ENCODE assay signal across 10 mouse cellular contexts in genomic region chr7:28263786-28264185, GRCm38 (mm10). TPM values are rescaled to one million over a fixed set of nuclear protein-coding genes. Genes with fewer than 3 reads are reported as not detected.
DNase-seq lines count a peak whose midpoint lies in the region; ATAC-seq lines count a peak whose summit lies in the region.
"Had no signal": no experiment of that assay in that cellular context is flagged by ENCODE, and none has a peak within 500 bp of the region (broad histone marks: within the 10 kb centered on the region; RNA-seq: fewer than 3 reads in every experiment).

No protein-coding gene starts in this region.

- H3K36me3 ChIP-seq in embryonic facial prominence, embryonic 10.5 days (replicated peaks): no peaks in the 10 kb centered on the region
- H3K36me3 ChIP-seq: limb, embryonic 13.5 days had no signal

- H3K27ac ChIP-seq in embryonic facial prominence, embryonic 10.5 days (replicated peaks): no peak overlapping the region
- H3K27ac ChIP-seq: limb, embryonic 13.5 days had no signal

- DNase-seq in left cerebral cortex, postnatal 4 days: peak; percentile 46
- DNase-seq in left cerebral cortex, postnatal 25 days (ENCODE audit: low spot score in 2 of 2): no peak
- DNase-seq in ZHBTc4 (ENCODE audit: low read depth, low spot score): peak; percentile 89
- peak; percentile 86 for DNase-seq in embryonic facial prominence, embryonic 10.5 days (ENCODE audit: low spot score)
- DNase-seq in kidney, adult 8-10 months: peak; percentile 31 to 65
- peak; percentile 68 to 80 for DNase-seq in lung, postnatal 4 days
- DNase-seq in thymus, postnatal 0 days (ENCODE audit: low spot score): peak; percentile 71

- H3K27me3 ChIP-seq in embryonic facial prominence, embryonic 10.5 days (replicated peaks; ENCODE audit: low read depth, poor library complexity, severe bottlenecking): no peaks in the 10 kb centered on the region
- H3K27me3 ChIP-seq: limb, embryonic 13.5 days had no signal

- WGBS in embryonic facial prominence, embryonic 10.5 days: 8% methylated on average over 15 of the region's 15 CpGs

- ATAC-seq in activated CD4-positive, CD25-positive, alpha-beta regulatory T cell, adult 4 months: no peak

- intact Hi-C loops in left cerebral cortex, postnatal 4 days (cut with DNase I): no loop called here
- intact Hi-C loops in left cerebral cortex, postnatal 25 days (cut with DNase I): no loop called here

- peaks cover 6% of the 10 kb centered on the region for H3K4me1 ChIP-seq in embryonic facial prominence, embryonic 10.5 days

- no peaks in the 10 kb centered on the region for H3K9me3 ChIP-seq in embryonic facial prominence, embryonic 10.5 days
- H3K9me3 ChIP-seq: limb, embryonic 13.5 days had no signal

- no peak overlapping the region for H3K4me3 ChIP-seq in embryonic facial prominence, embryonic 10.5 days
- H3K4me3 ChIP-seq: limb, embryonic 13.5 days had no signal

RNA-seq across cellular contexts. Expression of gene Eid2, which starts 3.9 kb away (rescaled TPM):
- total RNA-seq in left cerebral cortex, postnatal 4 days (2021): 10 to 100 TPM; 73.3 to 78.0 TPM
- total RNA-seq in left cerebral cortex, postnatal 25 days (2021): 10 to 100 TPM; 58.4 to 61.2 TPM
- 2.0 and 2.7 TPM in 2 replicates for polyA plus RNA-seq in embryonic facial prominence, embryonic 10.5 days (2016; fragmentation: Nextera tagmentation; extraction: Ambion mirVana)
- polyA plus RNA-seq in thymus, postnatal 0 days (2015; fragmentation: Nextera tagmentation; extraction: Ambion mirVana): 3.6 TPM in 2 replicates
- under 1 TPM; 0.36 to 0.48 TPM for polyA plus RNA-seq in activated CD4-positive, CD25-positive, alpha-beta regulatory T cell, adult 4 months (2017; shearing (Covaris generic))

RNA-seq across cellular contexts. Expression of gene Eid2b, which starts 13.8 kb away (rescaled TPM):
- total RNA-seq in left cerebral cortex, postnatal 4 days (2021): 10 to 100 TPM; 44.2 to 46.9 TPM
- 10 to 100 TPM; 32.5 to 34.3 TPM for total RNA-seq in left cerebral cortex, postnatal 25 days (2021)
- polyA plus RNA-seq in embryonic facial prominence, embryonic 10.5 days (2016; fragmentation: Nextera tagmentation; extraction: Ambion mirVana): 9.3 and 9.7 TPM in 2 replicates
- polyA plus RNA-seq in thymus, postnatal 0 days (2015; fragmentation: Nextera tagmentation; extraction: Ambion mirVana): 7.5 and 8.5 TPM in 2 replicates
- polyA plus RNA-seq in activated CD4-positive, CD25-positive, alpha-beta regulatory T cell, adult 4 months (2017; shearing (Covaris generic)): 1 to 10 TPM; 1.0 to 1.1 TPM

RNA-seq across cellular contexts. Expression of gene Selenov, which starts 27.2 kb away (rescaled TPM):
- total RNA-seq in left cerebral cortex, postnatal 4 days (2021): 1 to 10 TPM; 1.1 to 1.3 TPM
- 1 to 10 TPM in 1 of 2 experiments, under 1 TPM in 1; 0.25 to 1.7 TPM for total RNA-seq in left cerebral cortex, postnatal 25 days (2021)
- polyA plus RNA-seq in embryonic facial prominence, embryonic 10.5 days (2016; fragmentation: Nextera tagmentation; extraction: Ambion mirVana): 0.18 and 0.49 TPM in 2 replicates
- polyA plus RNA-seq in thymus, postnatal 0 days (2015; fragmentation: Nextera tagmentation; extraction: Ambion mirVana): not detected in 2 replicates
- polyA plus RNA-seq in activated CD4-positive, CD25-positive, alpha-beta regulatory T cell, adult 4 months (2017; shearing (Covaris generic)): not detected
- polyA plus RNA-seq: spleen, adult 2 months had no signal

RNA-seq across cellular contexts. Expression of gene Dll3, which starts 38.3 kb away (rescaled TPM):
- 1 to 10 TPM; 6.9 to 8.1 TPM for total RNA-seq in left cerebral cortex, postnatal 4 days (2021)
- total RNA-seq in left cerebral cortex, postnatal 25 days (2021): 1 to 10 TPM; 1.4 to 2.0 TPM
- polyA plus RNA-seq in embryonic facial prominence, embryonic 10.5 days (2016; fragmentation: Nextera tagmentation; extraction: Ambion mirVana): 7.3 and 13.9 TPM in 2 replicates
- 0.33 and 0.51 TPM in 2 replicates for polyA plus RNA-seq in thymus, postnatal 0 days (2015; fragmentation: Nextera tagmentation; extraction: Ambion mirVana)
- under 1 TPM in 1 of 2 experiments, not detected in 1; 0.17 TPM for polyA plus RNA-seq in activated CD4-positive, CD25-positive, alpha-beta regulatory T cell, adult 4 months (2017; shearing (Covaris generic))
- polyA plus RNA-seq: spleen, adult 2 months had no signal

RNA-seq across cellular contexts. Expression of gene Timm50, which starts 48.1 kb away (rescaled TPM):
- 10 to 100 TPM; 59.7 to 66.7 TPM for total RNA-seq in left cerebral cortex, postnatal 4 days (2021)
- 10 to 100 TPM; 39.0 to 40.8 TPM for total RNA-seq in left cerebral cortex, postnatal 25 days (2021)
- 215 and 243 TPM in 2 replicates for polyA plus RNA-seq in embryonic facial prominence, embryonic 10.5 days (2016; fragmentation: Nextera tagmentation; extraction: Ambion mirVana)
- 116 and 125 TPM in 2 replicates for polyA plus RNA-seq in thymus, postnatal 0 days (2015; fragmentation: Nextera tagmentation; extraction: Ambion mirVana)
- polyA plus RNA-seq in activated CD4-positive, CD25-positive, alpha-beta regulatory T cell, adult 4 months (2017; shearing (Covaris generic)): 10 to 100 TPM; 31.2 to 41.1 TPM

Comparison
In these comparisons a context has a peak if more than half of its experiments do, and no peak if none do; other contexts are left out.
1. DNase-seq: peak in left cerebral cortex, postnatal 4 days (single experiment), ZHBTc4 (single experiment), embryonic facial prominence, embryonic 10.5 days (single experiment), kidney, adult 8-10 months (2 of 2), lung, postnatal 4 days (2 of 2) and thymus, postnatal 0 days (single experiment); none in left cerebral cortex, postnatal 25 days (0 of 2).